Mouse (Mus musculus) gastrocnemius, postnatal 4 days (tissue): ENCODE data around the gene Zfhx3. TPM values are rescaled to one million over a fixed set of nuclear protein-coding genes. Genes with fewer than 3 reads are reported as not detected.

Experiments used
- DNase-seq, 2 experiments: peaks; one replicate each; pipeline ENCODE4 v3.0.0; 2021 to 2022; ENCODE audit warnings: low spot score in 2 of 2, mixed read lengths in 2 of 2
- total RNA-seq, 2 experiments: library from RNA; stranded (reverse); gene quantifications; 2 replicates each; pipeline ENCODE4 v1.2.3; 2021

Gene Zfhx3
- total RNA-seq, 2 experiments from 2014 or later = 15.9 to 16.0 TPM

DNA sequence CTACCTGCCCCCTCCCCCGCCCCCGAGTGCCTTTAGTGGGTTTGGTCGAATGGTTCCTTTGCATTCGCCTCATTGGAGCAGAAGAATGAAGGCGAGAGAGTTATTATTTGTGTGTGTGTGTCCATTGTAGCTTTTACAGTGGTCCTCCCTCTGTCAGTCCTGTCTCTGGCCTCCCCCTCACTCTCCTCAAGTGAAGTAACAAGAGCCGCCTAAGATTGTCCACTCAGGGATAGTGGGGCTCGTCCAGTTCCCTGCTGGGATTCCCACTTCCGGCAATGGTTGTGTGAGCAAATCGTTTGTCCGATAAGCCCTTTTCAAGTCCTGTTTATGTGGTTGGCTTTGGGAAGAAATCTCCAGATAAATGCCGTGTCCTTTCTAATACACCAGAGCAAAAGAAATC, 790.1 kb downstream of the Zfhx3 start:
- no peak for DNase-seq

DNA sequence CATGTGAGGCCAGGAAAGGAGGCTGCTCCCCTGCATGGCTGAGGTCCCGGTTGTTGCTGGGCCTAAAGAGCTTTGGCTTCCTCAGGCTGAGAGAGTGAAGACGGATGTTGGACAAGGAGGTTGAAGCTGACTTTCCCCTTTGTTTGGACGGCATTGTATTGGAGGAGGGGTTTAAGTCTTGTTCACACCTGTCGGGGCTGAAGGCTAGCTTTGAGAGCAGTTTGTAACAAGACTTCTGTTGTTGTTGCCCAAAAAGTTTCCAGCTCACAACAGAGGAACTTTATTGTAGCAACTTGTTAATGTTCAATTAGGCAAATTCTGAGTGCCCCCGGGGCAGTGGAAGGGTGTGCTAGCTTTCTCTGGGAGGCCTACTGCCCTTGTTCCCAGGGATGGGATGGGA, 790.9 kb downstream of the Zfhx3 start:
- no peak for DNase-seq

- DNase-seq = no peak
These were observed 794.0 kb downstream of the Zfhx3 start for GRCm38 (mm10) chr8:108736442-108736841.

- no peak for DNase-seq
These were observed 795.7 kb downstream of the Zfhx3 start for GRCm38 (mm10) chr8:108738179-108738578.

DNA sequence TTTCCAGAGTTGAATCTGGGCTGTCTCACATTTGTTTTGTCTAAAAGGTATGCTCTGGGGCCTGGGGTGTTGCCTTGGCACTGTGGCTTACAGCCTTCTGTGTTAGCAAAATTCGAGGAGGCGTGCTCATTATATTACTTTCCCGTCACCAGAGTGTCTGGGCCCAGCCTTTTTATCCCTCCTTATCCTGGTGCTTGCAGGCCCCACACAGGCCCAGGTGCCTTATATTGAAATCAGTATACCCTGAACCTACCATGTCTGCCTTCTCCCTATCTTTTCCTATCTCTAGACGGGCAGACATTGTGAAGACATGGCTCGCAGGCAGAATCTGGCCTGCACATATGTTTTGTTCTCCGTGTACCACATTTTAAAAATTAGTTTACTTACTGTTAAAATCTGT, 797.1 kb downstream of the Zfhx3 start:
- DNase-seq = no peak

DNA sequence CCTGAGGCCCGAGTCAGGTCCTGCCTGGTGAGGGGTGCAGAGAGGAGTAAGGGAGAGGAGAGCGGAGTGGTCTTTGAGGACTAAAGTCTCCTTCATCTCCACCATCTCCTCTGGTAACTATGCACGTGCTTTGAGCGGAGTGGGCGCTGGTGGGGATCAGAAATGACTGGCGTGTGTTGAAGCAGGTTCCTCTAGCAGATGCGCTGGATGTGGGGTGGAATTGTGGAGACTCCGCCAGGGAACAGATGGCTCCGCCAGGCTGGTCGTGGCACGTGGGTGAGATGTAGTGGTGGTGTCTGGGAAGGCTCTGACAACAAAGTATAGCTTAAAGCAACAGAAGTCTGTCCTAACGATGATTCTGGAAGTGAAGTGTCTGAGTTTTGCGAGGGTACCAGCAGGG, 798.0 kb downstream of the Zfhx3 start:
- DNase-seq = no peak

- DNase-seq = no peak
These were observed 799.2 kb downstream of the Zfhx3 start for GRCm38 (mm10) chr8:108741651-108742050.

DNA sequence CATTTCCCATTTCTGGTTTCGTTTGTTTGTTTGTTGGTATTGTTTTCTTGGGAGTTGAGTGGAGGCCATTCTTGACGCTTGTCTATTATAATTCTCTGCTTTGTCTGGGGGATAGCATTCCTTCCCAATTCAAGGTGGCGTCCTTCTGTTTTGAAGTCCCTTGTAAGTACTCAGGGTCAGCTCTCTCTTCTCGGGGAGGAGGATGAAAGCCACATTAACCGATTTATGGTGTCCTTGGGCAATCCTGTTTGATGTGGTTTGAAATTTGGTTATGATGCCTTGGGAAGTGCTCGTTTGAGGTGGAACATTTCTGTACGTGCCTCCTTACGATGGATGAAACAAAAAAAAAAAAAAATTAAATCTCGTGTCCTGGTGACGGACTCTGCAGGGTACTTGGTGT, 800.0 kb downstream of the Zfhx3 start:
- no peak for DNase-seq

DNA sequence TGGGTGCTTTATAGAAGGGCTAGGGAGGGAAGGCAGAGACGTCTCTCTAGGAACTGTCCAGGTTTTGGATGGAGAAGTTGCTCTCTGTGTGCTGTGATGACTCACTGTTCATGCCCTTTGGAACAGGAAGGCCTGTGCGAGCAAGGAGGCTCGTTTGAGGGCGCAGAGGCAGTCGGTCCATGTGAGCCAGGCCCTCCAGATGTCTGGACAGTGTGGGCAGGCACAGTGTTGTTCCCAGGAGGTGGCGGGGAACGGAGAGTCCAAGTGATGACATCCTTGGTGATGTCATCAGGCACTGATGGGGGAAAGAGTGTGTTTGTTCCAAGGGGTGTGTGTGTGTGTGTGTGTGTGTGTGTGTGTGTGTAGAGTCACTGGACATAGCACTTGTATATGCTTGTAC, 800.8 kb downstream of the Zfhx3 start:
- DNase-seq = peak in 1 of 2 experiments; percentile 43

- DNase-seq = no peak
These were observed 803.1 kb downstream of the Zfhx3 start for GRCm38 (mm10) chr8:108745551-108745950.

- no peak for DNase-seq
These were observed 805.7 kb downstream of the Zfhx3 start for GRCm38 (mm10) chr8:108748095-108748494.

- DNase-seq = no peak
These were observed 806.5 kb downstream of the Zfhx3 start for GRCm38 (mm10) chr8:108748851-108749376.

DNA sequence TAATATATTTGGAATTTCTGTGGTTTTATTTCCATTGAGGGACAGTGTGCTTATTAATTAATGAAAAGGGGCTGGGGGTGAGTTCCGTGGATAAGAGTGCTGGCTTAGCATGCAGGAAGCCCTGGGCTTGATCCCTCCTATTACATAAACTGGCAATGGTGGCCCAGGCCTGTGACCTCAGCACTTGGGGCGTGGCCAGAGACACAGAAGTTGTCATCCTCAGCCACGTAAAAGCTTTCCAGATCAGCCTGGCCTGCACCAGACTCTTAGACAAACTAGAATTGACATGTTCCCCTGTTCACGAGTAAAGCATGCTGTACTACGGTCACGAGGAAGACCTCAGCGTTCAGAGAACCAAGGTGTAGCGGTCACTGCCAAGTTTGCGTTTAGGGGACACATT, 808.4 kb downstream of the Zfhx3 start:
- no peak for DNase-seq

GRCm38 (mm10) chr8:108754556-108754955, 812.1 kb downstream of the Zfhx3 start:
- DNase-seq = no peak

GRCm38 (mm10) chr8:108755400-108756325, 813.2 kb downstream of the Zfhx3 start:
- DNase-seq = no peak

- peak; percentile 59 to 80 for DNase-seq
These were observed 817.3 kb downstream of the Zfhx3 start for GRCm38 (mm10) chr8:108759511-108760330.

GRCm38 (mm10) chr8:108760745-108761144, 818.3 kb downstream of the Zfhx3 start:
- no peak for DNase-seq

- DNase-seq = no peak
These were observed 820.1 kb downstream of the Zfhx3 start for GRCm38 (mm10) chr8:108762567-108762966.

GRCm38 (mm10) chr8:108764403-108765194, 822.2 kb downstream of the Zfhx3 start:
- no peak for DNase-seq

DNA sequence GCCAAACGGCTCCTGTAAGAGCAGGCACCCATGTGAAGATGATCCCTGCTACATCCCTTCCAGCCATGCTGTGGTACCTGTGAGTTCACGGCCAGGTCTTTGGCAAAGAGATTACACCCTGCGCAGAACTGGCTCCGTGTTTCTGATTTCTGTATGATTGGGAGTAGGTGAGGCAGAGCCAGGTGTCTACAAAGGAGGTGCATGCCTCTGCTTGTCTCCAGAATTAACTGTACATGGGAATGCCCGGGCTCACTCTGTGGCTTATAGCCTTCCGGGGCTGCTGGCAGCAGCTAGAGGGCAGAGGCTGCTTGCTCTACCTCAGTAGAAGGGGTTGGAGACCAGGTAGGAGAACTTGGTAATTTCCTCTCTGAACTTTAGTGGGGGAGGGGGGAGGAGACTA, 823.7 kb downstream of the Zfhx3 start:
- DNase-seq = no peak

DNA sequence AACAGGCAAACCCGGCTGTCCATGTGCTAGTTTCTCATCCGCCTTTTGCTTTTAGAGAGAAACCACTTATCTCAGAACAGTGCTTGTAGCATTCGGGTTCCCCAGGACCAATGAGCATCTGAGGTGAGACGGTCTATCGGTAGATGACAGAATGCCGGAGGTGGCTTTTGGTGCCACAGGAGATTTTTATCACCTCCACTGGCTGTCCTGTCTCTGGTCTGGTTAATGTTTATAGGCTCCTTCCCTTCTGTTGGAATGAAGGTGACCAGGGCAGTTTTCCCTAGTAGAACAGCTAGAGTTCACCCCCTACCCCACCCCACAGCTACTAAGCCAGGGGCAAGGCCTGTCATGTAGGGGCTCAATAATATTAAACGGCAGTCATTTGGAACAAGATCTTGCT, 825.6 kb downstream of the Zfhx3 start:
- DNase-seq = no peak
